Mouse (Mus musculus) B cell, adult 2 months (primary cell): Measurements from ENCODE around the gene Ifit3b.
"Not testable (repeated sequence)": the region's sequence is repeated elsewhere in the genome, so short reads cannot be mapped to it uniquely, and the experiment has no call there.

Experiments used
- DNase-seq, 2 experiments: peaks; one replicate each; pipeline ENCODE4 v3.0.0; 2022

The Ifit3b gene

GRCm38 (mm10) chr19:34607237-34608051 lies at the start of gene Ifit3b:
Gene Ifit3b, plus strand, starts transcription at chr19:34607970.
- peak; percentile 55 to 62 for DNase-seq

DNA sequence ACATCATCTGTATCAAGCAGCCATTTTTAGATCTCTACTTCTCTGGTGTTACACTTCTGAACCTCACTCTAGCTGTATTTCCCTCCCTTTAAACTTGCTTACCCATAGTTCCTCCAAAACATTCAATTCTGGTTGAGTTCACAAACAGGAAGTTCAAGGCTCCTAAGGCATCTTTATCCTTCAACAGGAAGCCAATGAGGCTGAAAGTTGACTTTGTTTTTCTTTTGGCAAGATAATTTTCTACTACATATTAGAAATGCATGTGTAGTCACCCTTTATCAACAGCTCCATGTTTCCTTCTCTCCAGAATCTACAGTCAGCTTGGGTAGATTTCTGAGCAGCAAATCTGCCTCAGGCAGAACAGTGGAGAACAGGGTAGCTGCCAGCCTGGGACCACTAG lies 45.2 kb upstream of the Ifit3b start:
- no peak for DNase-seq

GRCm38 (mm10) chr19:34566178-34566784 lies 41.5 kb upstream of the Ifit3b start:
- no peak for DNase-seq

DNA sequence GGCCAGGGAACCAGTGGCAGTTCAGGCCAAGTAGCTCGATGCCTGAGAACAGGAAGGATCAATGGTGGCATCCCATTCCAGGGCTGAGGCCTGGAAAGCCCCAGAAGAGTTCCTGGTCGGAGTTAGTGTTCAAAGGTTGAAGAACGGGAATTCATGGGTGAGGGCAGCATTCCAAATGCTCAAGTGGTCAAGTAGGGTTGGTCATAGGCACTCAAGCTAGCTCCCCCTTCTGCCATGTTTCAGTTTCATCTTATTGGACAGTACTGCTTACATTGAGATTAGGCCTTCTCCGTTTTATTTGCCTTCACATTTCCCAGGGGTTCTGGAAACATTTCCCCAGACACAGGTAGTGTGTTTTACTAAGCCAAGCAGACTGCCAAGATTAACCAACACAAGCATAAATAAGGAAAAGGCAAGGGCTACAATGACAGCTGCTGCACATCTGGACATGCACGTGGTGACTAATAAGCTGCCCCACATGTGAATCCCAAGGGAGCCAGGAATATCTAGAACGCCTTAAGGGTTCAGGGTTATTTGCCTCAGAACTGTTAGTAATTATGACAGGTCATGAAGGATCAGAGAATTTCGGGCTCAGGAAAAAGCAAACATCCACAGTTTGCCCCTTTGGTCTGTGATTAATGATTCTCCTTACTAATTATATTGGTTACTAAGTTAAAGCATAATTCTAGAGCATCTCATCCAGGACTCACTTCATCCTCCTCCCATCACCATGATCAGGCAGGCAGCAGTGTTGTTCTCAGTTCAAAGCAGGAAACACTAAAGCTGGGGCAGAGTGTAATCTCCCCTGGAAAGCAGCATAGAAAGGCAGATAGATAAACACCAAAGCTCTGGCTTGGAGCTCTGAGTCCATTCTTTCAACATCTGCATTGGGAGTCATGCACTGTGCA lies 38.5 kb upstream of the Ifit3b start:
- DNase-seq, result no peak

- DNase-seq, result peak; percentile 19 to 32
These were observed 37.8 kb upstream of the Ifit3b start for GRCm38 (mm10) chr19:34569896-34570476.

DNA sequence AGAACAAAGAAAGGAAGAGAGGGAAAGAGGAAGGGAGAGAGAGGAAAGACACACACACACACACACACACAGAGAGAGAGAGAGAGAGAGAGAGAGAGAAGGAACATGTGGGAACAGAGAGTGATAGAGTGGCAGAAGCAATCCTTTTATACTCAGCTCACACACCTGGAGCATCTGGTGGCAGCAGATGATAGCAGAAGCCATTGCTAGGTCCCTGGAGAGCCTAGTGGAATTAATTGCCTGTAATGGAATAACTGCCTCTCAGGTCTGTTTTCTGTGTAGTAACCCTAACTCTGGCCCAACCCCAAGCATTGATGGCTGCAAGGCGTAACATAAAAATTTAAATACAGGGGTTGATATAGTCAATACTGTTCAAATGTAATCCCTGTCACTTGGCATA lies 36.7 kb upstream of the Ifit3b start:
- DNase-seq, result no peak

DNA sequence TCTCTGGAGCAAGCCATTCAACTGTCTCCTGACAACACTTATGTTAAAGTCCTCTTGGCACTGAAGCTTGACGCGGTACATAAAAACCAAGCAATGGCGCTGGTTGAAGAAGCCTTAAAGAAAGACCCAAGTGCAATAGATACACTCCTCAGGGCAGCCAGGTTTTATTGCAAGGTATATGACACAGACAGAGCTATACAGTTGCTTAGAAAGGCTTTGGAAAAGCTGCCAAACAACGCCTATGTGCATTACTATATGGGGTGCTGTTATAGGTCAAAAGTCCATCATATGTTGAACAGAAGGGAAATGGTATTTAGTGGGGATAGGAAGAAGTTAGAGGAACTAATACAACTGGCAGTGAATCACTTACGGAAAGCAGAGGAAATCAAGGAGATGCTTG lies 34.1 kb upstream of the Ifit3b start:
- DNase-seq, result no peak

GRCm38 (mm10) chr19:34577121-34577520 lies 30.6 kb upstream of the Ifit3b start:
- no peak for DNase-seq

- not testable (repeated sequence) for DNase-seq
These were observed 25.1 kb upstream of the Ifit3b start for GRCm38 (mm10) chr19:34582696-34583095.

- peak in 1 of 2 experiments; percentile 34 for DNase-seq
These were observed 24.5 kb upstream of the Ifit3b start, which contains the start of gene Ifit3 for GRCm38 (mm10) chr19:34583126-34583766. Gene Ifit3, plus strand, starts transcription at chr19:34583531.

- not testable (repeated sequence) for DNase-seq
These were observed 21.9 kb upstream of the Ifit3b start for GRCm38 (mm10) chr19:34585740-34586458.

GRCm38 (mm10) chr19:34587898-34588692 lies 19.7 kb upstream of the Ifit3b start:
- DNase-seq, result not testable (repeated sequence)

GRCm38 (mm10) chr19:34588959-34589358 lies 18.8 kb upstream of the Ifit3b start:
- no peak for DNase-seq

DNA sequence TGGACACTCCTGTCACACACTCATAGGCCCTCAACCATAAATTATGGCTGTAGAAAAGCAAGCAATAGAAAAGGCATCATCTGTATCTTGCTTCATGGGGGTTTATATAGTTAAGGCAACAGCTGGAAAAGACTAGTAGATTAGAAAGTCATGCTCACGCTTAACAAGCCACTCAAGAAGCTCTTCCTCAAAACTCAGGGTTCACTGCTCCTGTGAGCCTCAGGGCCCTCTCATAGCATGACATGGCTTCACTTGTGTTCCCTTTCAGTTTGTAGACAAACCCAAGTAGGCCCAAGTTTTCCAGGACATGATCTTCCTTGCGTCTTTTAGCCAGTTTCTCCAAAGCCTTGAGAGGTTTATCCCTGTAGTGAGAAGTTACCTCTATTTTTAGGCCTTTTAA lies 14.3 kb upstream of the Ifit3b start:
- peak in 1 of 2 experiments; percentile 44 for DNase-seq

DNA sequence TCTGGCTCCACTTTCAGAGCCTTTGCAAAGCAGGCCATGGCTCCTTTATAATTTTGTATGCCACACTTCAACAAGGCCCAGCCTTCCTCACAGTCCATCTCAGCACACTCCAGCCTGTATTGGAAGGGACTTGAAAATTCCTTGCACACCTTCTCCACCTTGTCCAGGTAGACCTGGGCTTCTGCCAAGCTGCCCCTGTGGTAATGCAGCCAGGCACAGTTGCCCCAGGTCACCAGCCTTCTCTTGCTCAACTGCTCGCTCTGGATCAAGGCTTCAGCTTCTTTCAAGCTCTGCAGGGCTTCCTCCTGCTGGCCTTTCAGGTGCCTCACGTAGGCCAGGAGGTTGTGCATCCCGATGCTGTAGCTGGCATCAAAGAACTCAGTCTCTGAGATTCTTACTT lies 13.2 kb upstream of the Ifit3b start:
- not testable (repeated sequence) for DNase-seq

DNA sequence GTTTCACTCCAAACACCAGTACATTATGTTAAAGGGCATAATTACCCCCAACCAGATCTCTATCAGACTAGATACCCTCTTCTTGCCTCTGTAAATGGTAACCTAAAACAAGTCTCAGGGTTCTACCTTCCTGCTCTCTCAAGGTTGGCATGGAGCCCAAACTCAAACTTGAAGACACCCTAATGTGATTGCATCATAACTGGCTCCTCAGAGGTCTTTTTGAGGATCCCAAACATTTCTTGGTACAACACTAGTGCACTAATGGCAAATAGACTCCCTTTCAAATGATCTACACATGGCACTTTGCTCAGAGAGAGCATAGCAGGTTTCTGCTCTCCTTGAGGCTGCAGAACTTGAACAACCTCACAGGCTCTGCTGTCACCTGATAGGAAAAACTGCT lies 11.0 kb upstream of the Ifit3b start:
- DNase-seq, result no peak

- no peak for DNase-seq
These were observed 9.4 kb upstream of the Ifit3b start for GRCm38 (mm10) chr19:34598341-34598740.

DNA sequence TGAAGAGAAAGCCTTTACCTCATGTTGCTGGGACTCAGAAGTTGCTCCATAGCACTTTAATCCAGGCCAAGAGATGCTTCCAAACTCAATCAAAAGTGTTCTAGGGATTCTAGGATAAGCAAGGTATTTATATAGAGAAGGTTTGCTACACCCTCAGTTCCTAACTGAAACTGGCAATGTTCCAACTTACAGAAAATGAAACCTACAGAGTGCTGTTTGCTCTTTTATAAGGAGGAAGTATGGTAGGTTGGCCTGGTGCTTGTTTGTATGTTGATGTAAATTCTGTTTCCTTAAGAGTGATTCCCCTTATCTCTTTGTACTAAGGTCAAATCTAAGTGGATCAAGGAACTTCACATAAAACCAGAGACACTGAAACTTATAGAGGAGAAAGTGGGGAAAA lies 8.5 kb upstream of the Ifit3b start:
- DNase-seq, result peak; percentile 50 to 56

- DNase-seq, result peak; percentile 39 to 43
These were observed 5.9 kb upstream of the Ifit3b start, which contains the start of gene Ifit1bl1 for GRCm38 (mm10) chr19:34601888-34602287. Gene Ifit1bl1, minus strand, starts transcription at chr19:34601956.

- DNase-seq, result no peak
These were observed 2.3 kb upstream of the Ifit3b start for GRCm38 (mm10) chr19:34605472-34605871.

DNA sequence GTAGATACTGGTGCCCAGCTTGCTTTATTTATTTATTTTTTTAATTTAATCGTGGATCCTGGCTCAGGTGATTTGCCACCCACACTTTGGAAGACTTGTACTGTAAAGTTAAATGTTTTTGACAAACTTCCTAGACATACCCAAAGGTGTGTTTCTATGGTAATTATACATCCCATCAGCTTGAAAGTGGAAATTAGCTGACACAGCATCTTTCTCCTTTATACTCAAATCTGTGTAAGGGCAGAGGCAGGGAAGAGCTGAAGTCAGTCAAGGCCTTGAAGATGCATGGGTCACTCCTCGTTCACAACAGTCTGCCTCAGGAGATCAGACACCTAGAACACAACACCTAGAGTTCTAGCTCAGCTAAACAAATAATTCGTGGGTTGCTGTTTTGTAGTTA lies 2.3 kb downstream of the Ifit3b start:
- DNase-seq, result not testable (repeated sequence)
